Mouse (Mus musculus): Measurements from ENCODE around the gene Nfib. TPM values are rescaled to one million over a fixed set of nuclear protein-coding genes. Genes with fewer than 3 reads are reported as not detected.

The Nfib gene
- polyA plus RNA-seq, 1 experiment from 2014 or later: 164 TPM

GRCm38 (mm10) chr4:82643022-82643733 lies 62.4 kb downstream of the Nfib start:
- H3K4me3 ChIP-seq (ENCODE audit: low read depth, low read length): no peak overlapping the region
- no peak overlapping the region for H3K4me2 ChIP-seq (ENCODE audit: low read length)
- H3K36me3 ChIP-seq (ENCODE audit: control insufficient read depth, insufficient read depth, low read length): no peaks in the 10 kb centered on the region
- DNase-seq (ENCODE audit: low spot score): peak; percentile 70
- H3K9ac ChIP-seq (ENCODE audit: low read length): no peak overlapping the region
- no peaks in the 10 kb centered on the region for H3K27me3 ChIP-seq (replicated peaks; ENCODE audit: control insufficient read depth, insufficient read depth, low read length)
- H3K4me1 ChIP-seq (ENCODE audit: control insufficient read depth, insufficient read depth, low read length): peaks cover 15% of the 10 kb centered on the region
- ATAC-seq: peak; percentile 78
- WGBS: 48% methylated on average over 6 of the region's 6 CpGs
- H3K27ac ChIP-seq (ENCODE audit: low read depth, low read length): 0 out of 2 replicates have a peak overlapping the region, but pooled peaks have one; percentile 27
- H3K9me3 ChIP-seq (replicated peaks; ENCODE audit: control insufficient read depth, low read length): no peaks in the 10 kb centered on the region

- Histone ChIP-seq H3K4me3 (ENCODE audit: low read depth, low read length) (no peak overlapping the region), H3K9me3 (replicated peaks; ENCODE audit: control insufficient read depth, low read length) (no peaks in the 10 kb centered on the region), H3K4me1 (ENCODE audit: control insufficient read depth, insufficient read depth, low read length) (peaks cover 26% of the 10 kb centered on the region), H3K4me2 (ENCODE audit: low read length) (no peak overlapping the region), H3K36me3 (ENCODE audit: control insufficient read depth, insufficient read depth, low read length) (no peaks in the 10 kb centered on the region), H3K27ac (ENCODE audit: low read depth, low read length) (no peak overlapping the region), H3K9ac (ENCODE audit: low read length) (no peak overlapping the region), H3K27me3 (replicated peaks; ENCODE audit: control insufficient read depth, insufficient read depth, low read length) (no peaks in the 10 kb centered on the region)
- DNase-seq (ENCODE audit: low spot score): no peak
- WGBS: 83% methylated on average over 5 of the region's 5 CpGs
- ATAC-seq: no peak
These were observed 64.4 kb downstream of the Nfib start for GRCm38 (mm10) chr4:82641066-82641680.

GRCm38 (mm10) chr4:82638251-82638650 lies 67.3 kb downstream of the Nfib start:
- no peak for DNase-seq (ENCODE audit: low spot score)
- no peak overlapping the region for H3K9ac ChIP-seq (ENCODE audit: low read length)
- H3K4me3 ChIP-seq (ENCODE audit: low read depth, low read length): no peak overlapping the region
- no peaks in the 10 kb centered on the region for H3K27me3 ChIP-seq (replicated peaks; ENCODE audit: control insufficient read depth, insufficient read depth, low read length)
- peaks cover 13% of the 10 kb centered on the region for H3K4me1 ChIP-seq (ENCODE audit: control insufficient read depth, insufficient read depth, low read length)
- H3K36me3 ChIP-seq (ENCODE audit: control insufficient read depth, insufficient read depth, low read length): no peaks in the 10 kb centered on the region
- H3K27ac ChIP-seq (ENCODE audit: low read depth, low read length): no peak overlapping the region
- no peaks in the 10 kb centered on the region for H3K9me3 ChIP-seq (replicated peaks; ENCODE audit: control insufficient read depth, low read length)
- no peak for ATAC-seq
- H3K4me2 ChIP-seq (ENCODE audit: low read length): no peak overlapping the region
- WGBS: 91% methylated on average over 9 of the region's 9 CpGs

GRCm38 (mm10) chr4:82637633-82638032 lies 67.9 kb downstream of the Nfib start:
- no peaks in the 10 kb centered on the region for H3K36me3 ChIP-seq (ENCODE audit: control insufficient read depth, insufficient read depth, low read length)
- ATAC-seq: peak; percentile 49; the same call in 1 of the 2 replicates

GRCm38 (mm10) chr4:82636658-82637057 lies 68.9 kb downstream of the Nfib start:
- 9% methylated on average over 5 of the region's 5 CpGs for WGBS

More at GRCm38 (mm10) chr4:82637633-82638032, 67.9 kb downstream of the Nfib start:
- 61% methylated on average over 4 of the region's 4 CpGs for WGBS
- Histone ChIP-seq H3K27ac (ENCODE audit: low read depth, low read length) (peak overlapping the region; percentile 23; the same call in 1 of the 2 replicates), H3K4me2 (ENCODE audit: low read length) (no peak overlapping the region), H3K9ac (ENCODE audit: low read length) (no peak overlapping the region), H3K9me3 (replicated peaks; ENCODE audit: control insufficient read depth, low read length) (no peaks in the 10 kb centered on the region), H3K4me1 (ENCODE audit: control insufficient read depth, insufficient read depth, low read length) (peaks cover 12% of the 10 kb centered on the region), H3K27me3 (replicated peaks; ENCODE audit: control insufficient read depth, insufficient read depth, low read length) (no peaks in the 10 kb centered on the region), H3K4me3 (ENCODE audit: low read depth, low read length) (no peak overlapping the region)
- no peak for DNase-seq (ENCODE audit: low spot score)

GRCm38 (mm10) chr4:82635881-82636280 lies 69.7 kb downstream of the Nfib start:
- 49% methylated on average over 5 of the region's 5 CpGs for WGBS
- Histone ChIP-seq H3K4me2 (ENCODE audit: low read length) (no peak overlapping the region), H3K27ac (ENCODE audit: low read depth, low read length) (peak overlapping the region; percentile 22; the same call in 1 of the 2 replicates), H3K9me3 (replicated peaks; ENCODE audit: control insufficient read depth, low read length) (no peaks in the 10 kb centered on the region), H3K36me3 (ENCODE audit: control insufficient read depth, insufficient read depth, low read length) (no peaks in the 10 kb centered on the region), H3K9ac (ENCODE audit: low read length) (no peak overlapping the region), H3K4me3 (ENCODE audit: low read depth, low read length) (no peak overlapping the region), H3K4me1 (ENCODE audit: control insufficient read depth, insufficient read depth, low read length) (peaks cover 12% of the 10 kb centered on the region), H3K27me3 (replicated peaks; ENCODE audit: control insufficient read depth, insufficient read depth, low read length) (no peaks in the 10 kb centered on the region)
- peak; percentile 61 for DNase-seq (ENCODE audit: low spot score)
- ATAC-seq: 0 out of 2 replicates have a peak, but pooled peaks have one; percentile 40

More at GRCm38 (mm10) chr4:82636658-82637057, 68.9 kb downstream of the Nfib start:
- ATAC-seq: peak; percentile 68
- Histone ChIP-seq H3K4me3 (ENCODE audit: low read depth, low read length) (no peak overlapping the region), H3K4me2 (ENCODE audit: low read length) (no peak overlapping the region), H3K4me1 (ENCODE audit: control insufficient read depth, insufficient read depth, low read length) (peaks cover 12% of the 10 kb centered on the region), H3K36me3 (ENCODE audit: control insufficient read depth, insufficient read depth, low read length) (no peaks in the 10 kb centered on the region), H3K27me3 (replicated peaks; ENCODE audit: control insufficient read depth, insufficient read depth, low read length) (no peaks in the 10 kb centered on the region), H3K9ac (ENCODE audit: low read length) (no peak overlapping the region), H3K27ac (ENCODE audit: low read depth, low read length) (peak overlapping the region; percentile 23; the same call in 1 of the 2 replicates), H3K9me3 (replicated peaks; ENCODE audit: control insufficient read depth, low read length) (no peaks in the 10 kb centered on the region)
- DNase-seq (ENCODE audit: low spot score): peak; percentile 68

- Histone ChIP-seq H3K27me3 (replicated peaks; ENCODE audit: control insufficient read depth, insufficient read depth, low read length) (no peaks in the 10 kb centered on the region), H3K9me3 (replicated peaks; ENCODE audit: control insufficient read depth, low read length) (no peaks in the 10 kb centered on the region), H3K27ac (ENCODE audit: low read depth, low read length) (no peak overlapping the region), H3K4me2 (ENCODE audit: low read length) (no peak overlapping the region), H3K9ac (ENCODE audit: low read length) (no peak overlapping the region), H3K4me1 (ENCODE audit: control insufficient read depth, insufficient read depth, low read length) (peaks cover 12% of the 10 kb centered on the region), H3K4me3 (ENCODE audit: low read depth, low read length) (no peak overlapping the region), H3K36me3 (ENCODE audit: control insufficient read depth, insufficient read depth, low read length) (no peaks in the 10 kb centered on the region)
- WGBS: 95% methylated on average over 11 of the region's 11 CpGs
- no peak for ATAC-seq
- DNase-seq (ENCODE audit: low spot score): no peak
These were observed 70.4 kb downstream of the Nfib start for GRCm38 (mm10) chr4:82635118-82635517.

- Histone ChIP-seq H3K27ac (ENCODE audit: low read depth, low read length) (no peak overlapping the region), H3K4me2 (ENCODE audit: low read length) (no peak overlapping the region), H3K27me3 (replicated peaks; ENCODE audit: control insufficient read depth, insufficient read depth, low read length) (no peaks in the 10 kb centered on the region), H3K36me3 (ENCODE audit: control insufficient read depth, insufficient read depth, low read length) (no peaks in the 10 kb centered on the region), H3K9ac (ENCODE audit: low read length) (no peak overlapping the region), H3K4me3 (ENCODE audit: low read depth, low read length) (no peak overlapping the region), H3K9me3 (replicated peaks; ENCODE audit: control insufficient read depth, low read length) (no peaks in the 10 kb centered on the region), H3K4me1 (ENCODE audit: control insufficient read depth, insufficient read depth, low read length) (peaks cover 12% of the 10 kb centered on the region)
- DNase-seq (ENCODE audit: low spot score): no peak
- ATAC-seq: no peak
- WGBS: 71% methylated on average over 7 of the region's 7 CpGs
These were observed 71.2 kb downstream of the Nfib start for GRCm38 (mm10) chr4:82634365-82634764.

Data from forebrain, embryonic 14.5 days (tissue).